Mouse (Mus musculus) left cerebral cortex, adult 2 months (tissue): ENCODE measurements at regions not wholly inside any gene's neighbourhood (a gene's known extent, or its start where the extent isn't known, plus 50 kb on each side); places are given as distances from the start of the nearest gene placed in this dataset.
A peak's percentile ranks its signal among the peaks of the same experiment; 100 is the strongest.
"Not testable (repeated sequence)": the region's sequence is repeated elsewhere in the genome, so short reads cannot be mapped to it uniquely, and the experiment has no call there.

ENCODE experiments used
- DNase-seq, 2 experiments: peaks; one replicate each; pipeline ENCODE4 v3.0.0; 2021 to 2022; ENCODE audit warnings: low spot score in 2 of 2, mixed read lengths in 1 of 2; ENCODE audit errors: extremely low spot score in 1 of 2
- H3K27ac ChIP-seq: fragments of 200-600 bp; 2 replicates; pipeline ENCODE4 v1.8.1; 2022
- H3K4me3 ChIP-seq: fragments of 200-600 bp; 2 replicates; pipeline ENCODE4 v1.8.1; 2022
- CTCF ChIP-seq: fragments of 200-600 bp; IDR thresholded peaks from 2 replicates; pipeline ENCODE4 v1.8.1; 2022; ENCODE audit warnings: antibody characterized with exemption, mild to moderate bottlenecking, moderate library complexity
- intact Hi-C: fragments of 180-260 bp; cut with DNase I; formaldehyde crosslinking; loops from one replicate; pipeline ENCODE4 v1.15.1; 2025

- H3K27ac ChIP-seq, result no peak overlapping the region
- no peak for TF ChIP-seq CTCF
- no peak overlapping the region for H3K4me3 ChIP-seq
- intact Hi-C loops, result no loop called here
- no peak for DNase-seq
These were observed 311.7 kb downstream of the Tox3 start for GRCm38 (mm10) chr8:90036436-90036835.

- no peak for DNase-seq
- Histone ChIP-seq H3K27ac (no peak overlapping the region), H3K4me3 (no peak overlapping the region)
- no peak for TF ChIP-seq CTCF
- intact Hi-C loops, result no loop called here
These were observed 315.6 kb downstream of the Tox3 start for GRCm38 (mm10) chr8:90032572-90032971.

GRCm38 (mm10) chr8:90031220-90031619, 316.9 kb downstream of the Tox3 start:
- TF ChIP-seq CTCF, result no peak
- no peak overlapping the region for H3K27ac ChIP-seq
- intact Hi-C loops, result no loop called here
- H3K4me3 ChIP-seq, result no peak overlapping the region
- DNase-seq, result no peak

- intact Hi-C loops, H3K4me3 ChIP-seq, DNase-seq, H3K27ac ChIP-seq: not testable (repeated sequence)
These were observed 330.2 kb downstream of the Tox3 start for GRCm38 (mm10) chr8:90017958-90018357.

- no peak overlapping the region for H3K27ac ChIP-seq
- H3K4me3 ChIP-seq, result no peak overlapping the region
- no peak for TF ChIP-seq CTCF
- intact Hi-C loops, result no loop called here
- no peak for DNase-seq
These were observed 334.4 kb downstream of the Tox3 start for GRCm38 (mm10) chr8:90013755-90014154.

GRCm38 (mm10) chr8:90011682-90012409, 336.3 kb downstream of the Tox3 start:
- no peak overlapping the region for H3K4me3 ChIP-seq
- no peak for DNase-seq
- intact Hi-C loops, result no loop called here
- TF ChIP-seq CTCF, result no peak
- H3K27ac ChIP-seq, result no peak overlapping the region

- Histone ChIP-seq H3K4me3 (no peak overlapping the region), H3K27ac (no peak overlapping the region)
- no peak for TF ChIP-seq CTCF
- DNase-seq, result no peak
- intact Hi-C loops, result no loop called here
These were observed 338.7 kb downstream of the Tox3 start for GRCm38 (mm10) chr8:90009431-90009830.

GRCm38 (mm10) chr8:90000899-90001640, 347.1 kb downstream of the Tox3 start:
- no peak overlapping the region for H3K27ac ChIP-seq
- H3K4me3 ChIP-seq, result no peak overlapping the region
- DNase-seq, result peak; percentile 77 to 87
- TF ChIP-seq CTCF, result peak; percentile 92
- intact Hi-C loops, result loop anchor here (1.0 to 2.0 kb wide), 5 partner anchors 152 to 794 kb away; no protein-coding TSS in a partner anchor

- Histone ChIP-seq H3K4me3 (no peak overlapping the region), H3K27ac (no peak overlapping the region)
- no peak for TF ChIP-seq CTCF
- intact Hi-C loops, result no loop called here
- no peak for DNase-seq
These were observed 354.4 kb downstream of the Tox3 start for GRCm38 (mm10) chr8:89993743-89994142.

- TF ChIP-seq CTCF, result peak; percentile 33
- H3K4me3 ChIP-seq, result no peak overlapping the region
- no peak for DNase-seq
- intact Hi-C loops, result loop anchor here (5.0 kb wide), 1 partner anchor 132 kb away; no protein-coding TSS in a partner anchor
- H3K27ac ChIP-seq, result no peak overlapping the region
These were observed 364.3 kb downstream of the Tox3 start for GRCm38 (mm10) chr8:89983859-89984258.

GRCm38 (mm10) chr8:89982551-89982950, 365.6 kb downstream of the Tox3 start:
- intact Hi-C loops, result loop anchor here (5.0 kb wide), 1 partner anchor 130 kb away; no protein-coding TSS in a partner anchor
- DNase-seq, result no peak
- Histone ChIP-seq H3K27ac (no peak overlapping the region), H3K4me3 (no peak overlapping the region)
- no peak for TF ChIP-seq CTCF

GRCm38 (mm10) chr8:89981320-89981719, 366.8 kb downstream of the Tox3 start:
- Histone ChIP-seq H3K4me3 (no peak overlapping the region), H3K27ac (no peak overlapping the region)
- DNase-seq, result no peak
- intact Hi-C loops, result loop anchor here (5.0 kb wide), 1 partner anchor 129 kb away; no protein-coding TSS in a partner anchor
- TF ChIP-seq CTCF, result no peak
